In genomic region chrX:136740791-136741650, GRCm38 (mm10) we compare ENCODE assay signal across 8 mouse cellular contexts. TPM values are rescaled to one million over a fixed set of nuclear protein-coding genes. Genes with fewer than 3 reads are reported as not detected.
DNase-seq lines count a peak whose midpoint lies in the region; ATAC-seq and TF ChIP-seq lines count a peak whose summit lies in the region.

No protein-coding gene starts in this region.

- TF ChIP-seq POLR2A in bone marrow macrophage, adult 2 months (IDR thresholded peaks at IDR 0.05; ENCODE audit: borderline replicate concordance, low read depth, low read length): no peak
- peak; percentile 71 for TF ChIP-seq POLR2A in liver, adult 2 months (IDR thresholded peaks at IDR 0.05; ENCODE audit: extremely low read depth, insufficient read depth, low read length)
- TF ChIP-seq POLR2A in myocyte (IDR thresholded peaks at IDR 0.05; ENCODE audit: insufficient read length, low read depth): peak; percentile 81

- peak overlapping the region; percentile 39 for H3K4me2 ChIP-seq in heart, embryonic 11.5 days
- no peak overlapping the region; the same call in 1 of the 2 replicates for H3K4me2 ChIP-seq in kidney, embryonic 16.5 days (replicated peaks; ENCODE audit: low read depth, low read length)
- no peak overlapping the region for H3K4me2 ChIP-seq in myocyte (ENCODE audit: low read depth)
- no peak overlapping the region for H3K4me2 ChIP-seq in stomach, embryonic 15.5 days

- peaks cover 36% of the 10 kb centered on the region for H3K36me3 ChIP-seq in C2C12 (ENCODE audit: control insufficient read depth, insufficient read depth)
- peaks cover 21% of the 10 kb centered on the region for H3K36me3 ChIP-seq in erythroblast, embryonic 14.5 days (ENCODE audit: control insufficient read depth)
- H3K36me3 ChIP-seq in heart, embryonic 11.5 days (ENCODE audit: control insufficient read depth, insufficient read depth, low read length): no peaks in the 10 kb centered on the region
- H3K36me3 ChIP-seq in kidney, embryonic 16.5 days (ENCODE audit: insufficient read depth, low read length): peaks cover 5% of the 10 kb centered on the region; the same call in 1 of the 2 replicates
- peaks cover 5% of the 10 kb centered on the region; the same call in 1 of the 2 replicates for H3K36me3 ChIP-seq in liver, adult 2 months (ENCODE audit: control insufficient read depth, insufficient read depth, low read length)
- H3K36me3 ChIP-seq in myocyte (ENCODE audit: control insufficient read depth, insufficient read depth): peaks cover 22% of the 10 kb centered on the region
- 0 out of 2 replicates have a peak, but pooled peaks cover under 1% of the 10 kb centered on the region for H3K36me3 ChIP-seq in stomach, embryonic 15.5 days

- H3K27me3 ChIP-seq in C2C12 (ENCODE audit: control insufficient read depth, insufficient read depth, insufficient read length): no peaks in the 10 kb centered on the region
- no peaks in the 10 kb centered on the region for H3K27me3 ChIP-seq in erythroblast, embryonic 14.5 days (ENCODE audit: control insufficient read depth)
- no peaks in the 10 kb centered on the region for H3K27me3 ChIP-seq in heart, embryonic 11.5 days (ENCODE audit: control insufficient read depth, insufficient read depth, low read length)
- no peaks in the 10 kb centered on the region for H3K27me3 ChIP-seq in kidney, embryonic 16.5 days (ENCODE audit: insufficient read depth, low read length)
- H3K27me3 ChIP-seq in liver, adult 2 months (ENCODE audit: control insufficient read depth, insufficient read depth, low read length): no peaks in the 10 kb centered on the region
- H3K27me3 ChIP-seq in myocyte (ENCODE audit: control insufficient read depth, insufficient read depth, insufficient read length): no peaks in the 10 kb centered on the region
- H3K27me3 ChIP-seq in stomach, embryonic 15.5 days (replicated peaks): no peaks in the 10 kb centered on the region

- TF ChIP-seq CTCF in C2C12 (IDR thresholded peaks at IDR 0.05; ENCODE audit: control insufficient read depth, insufficient read depth, insufficient read length): no peak
- TF ChIP-seq CTCF in bone marrow macrophage, adult 2 months (IDR thresholded peaks at IDR 0.05; ENCODE audit: low read depth, low read length): no peak
- TF ChIP-seq CTCF in liver, adult 2 months (IDR thresholded peaks at IDR 0.05; ENCODE audit: low read depth, low read length): no peak

- peaks cover 7% of the 10 kb centered on the region; the same call in 1 of the 2 replicates for H3K9me3 ChIP-seq in erythroblast, embryonic 14.5 days (ENCODE audit: control insufficient read depth, low read length)
- no peaks in the 10 kb centered on the region for H3K9me3 ChIP-seq in heart, embryonic 11.5 days (replicated peaks; ENCODE audit: control insufficient read depth, low read length)
- no peaks in the 10 kb centered on the region for H3K9me3 ChIP-seq in kidney, embryonic 16.5 days (ENCODE audit: low read length)
- H3K9me3 ChIP-seq in stomach, embryonic 15.5 days: no peaks in the 10 kb centered on the region

- peak overlapping the region; percentile 85 for H3ac ChIP-seq in C2C12 (ENCODE audit: control insufficient read depth, insufficient read length, low read depth)
- H3ac ChIP-seq in myocyte (ENCODE audit: control insufficient read depth, insufficient read length): no peak overlapping the region

- peaks cover 5% of the 10 kb centered on the region for H3K4me1 ChIP-seq in bone marrow macrophage, adult 2 months (ENCODE audit: control insufficient read depth, insufficient read depth, low read length)
- H3K4me1 ChIP-seq in erythroblast, embryonic 14.5 days (ENCODE audit: control insufficient read depth): peaks cover 21% of the 10 kb centered on the region
- H3K4me1 ChIP-seq in heart, embryonic 11.5 days (ENCODE audit: control insufficient read depth, insufficient read depth, low read length): peaks cover 3% of the 10 kb centered on the region; the same call in 1 of the 2 replicates
- H3K4me1 ChIP-seq in kidney, embryonic 16.5 days (ENCODE audit: insufficient read depth, low read length): peaks cover 8% of the 10 kb centered on the region
- H3K4me1 ChIP-seq in liver, adult 2 months (ENCODE audit: control insufficient read depth, insufficient read depth, low read length): peaks cover 4% of the 10 kb centered on the region
- no peaks in the 10 kb centered on the region for H3K4me1 ChIP-seq in stomach, embryonic 15.5 days

- WGBS in heart, embryonic 11.5 days (ENCODE audit: insufficient replicate concordance): 25% methylated on average over 39 of the region's 39 CpGs
- 23% methylated on average over 39 of the region's 39 CpGs for WGBS in kidney, embryonic 16.5 days
- WGBS in liver, adult 2 months: under 1% methylated on average over 39 of the region's 39 CpGs
- WGBS in stomach, embryonic 15.5 days: 22% methylated on average over 39 of the region's 39 CpGs

- H3K79me2 ChIP-seq in C2C12 (ENCODE audit: control insufficient read depth, insufficient read depth): peaks cover 51% of the 10 kb centered on the region
- H3K79me2 ChIP-seq in liver, adult 2 months (ENCODE audit: control insufficient read depth, insufficient read depth, low read length): peaks cover 3% of the 10 kb centered on the region; the same call in 1 of the 2 replicates
- peaks cover 50% of the 10 kb centered on the region for H3K79me2 ChIP-seq in myocyte (ENCODE audit: control insufficient read depth, insufficient read depth)

- peak overlapping the region; percentile 99 for H3K27ac ChIP-seq in bone marrow macrophage, adult 2 months (ENCODE audit: insufficient read depth, low read depth, low read length)
- peak overlapping the region; percentile 90 for H3K27ac ChIP-seq in heart, embryonic 11.5 days (ENCODE audit: low read depth, low read length)
- H3K27ac ChIP-seq in kidney, embryonic 16.5 days (ENCODE audit: low read length): peak overlapping the region; percentile 95
- H3K27ac ChIP-seq in liver, adult 2 months (replicated peaks; ENCODE audit: insufficient read depth, low read depth, low read length): peak overlapping the region; percentile 76
- peak overlapping the region; percentile 91 for H3K27ac ChIP-seq in stomach, embryonic 15.5 days

- peak overlapping the region; percentile 56 for H3K4me3 ChIP-seq in C2C12 (ENCODE audit: insufficient read depth, poor library complexity, severe bottlenecking)
- H3K4me3 ChIP-seq in bone marrow macrophage, adult 2 months (ENCODE audit: insufficient read depth, low read length): peak overlapping the region; percentile 67
- peak overlapping the region; percentile 81 for H3K4me3 ChIP-seq in erythroblast, embryonic 14.5 days (replicated peaks)
- peak overlapping the region; percentile 59 for H3K4me3 ChIP-seq in heart, embryonic 11.5 days (ENCODE audit: low read depth, low read length)
- H3K4me3 ChIP-seq in kidney, embryonic 16.5 days (ENCODE audit: low read length): peak overlapping the region; percentile 66
- peak overlapping the region; percentile 74 for H3K4me3 ChIP-seq in liver, adult 2 months (ENCODE audit: insufficient read depth, low read depth, low read length)
- H3K4me3 ChIP-seq in myocyte: peak overlapping the region; percentile 78
- peak overlapping the region; percentile 54 for H3K4me3 ChIP-seq in stomach, embryonic 15.5 days (replicated peaks)

- H3K79me3 ChIP-seq in C2C12 (ENCODE audit: low read depth): peaks cover 46% of the 10 kb centered on the region

- ATAC-seq in heart, embryonic 11.5 days (replicated peaks; ENCODE audit: insufficient number of reproducible peaks, low FRiP score, low TSS enrichment): peak; percentile 95
- ATAC-seq in kidney, embryonic 16.5 days (ENCODE audit: low FRiP score, low TSS enrichment): peak; percentile 98
- ATAC-seq in stomach, embryonic 15.5 days (ENCODE audit: insufficient read depth, low FRiP score, low read depth): peak; percentile 97

- peak overlapping the region; percentile 80 for H3K9ac ChIP-seq in heart, embryonic 11.5 days (ENCODE audit: low read depth, low read length)
- peak overlapping the region; percentile 78 for H3K9ac ChIP-seq in kidney, embryonic 16.5 days (replicated peaks; ENCODE audit: low read length)
- peak overlapping the region; percentile 76 for H3K9ac ChIP-seq in liver, adult 2 months (ENCODE audit: low read depth, low read length)
- peak overlapping the region; percentile 25; the same call in 1 of the 2 replicates for H3K9ac ChIP-seq in stomach, embryonic 15.5 days

- peak; percentile 95 for DNase-seq in liver, adult 2 months (ENCODE audit: extremely low read depth, low read depth, low spot score)

RNA-seq across cellular contexts. Expression of gene Morf4l2, which starts 2.5 kb away (rescaled TPM):
- polyA plus RNA-seq in C2C12 (2012; fragmentation: generic; extraction: Trizol) (225 TPM), myocyte (2012; fragmentation: generic; extraction: Trizol) (202 TPM)
- 185 TPM in 2 replicates for polyA plus RNA-seq in bone marrow macrophage, adult 2 months (2012; ENCODE audit: insufficient read depth, insufficient read length, missing spikeins)
- polyA plus RNA-seq in erythroblast, embryonic 14.5 days (2012): 17.3 and 24.0 TPM in 2 replicates
- 449 and 475 TPM in 2 replicates for polyA plus RNA-seq in heart, embryonic 11.5 days (2014; fragmentation: Nextera tagmentation; extraction: Ambion mirVana)
- 557 and 569 TPM in 2 replicates for polyA plus RNA-seq in kidney, embryonic 16.5 days (2015; fragmentation: Nextera tagmentation; extraction: Ambion mirVana)
- total RNA-seq in liver, adult 2 months (2014; rRNA removed): 116 and 127 TPM in 2 replicates
- 24.8 and 26.7 TPM in 2 replicates for polyA plus RNA-seq in liver, adult 2 months (2012; rRNA removed)
- 490 and 503 TPM in 2 replicates for polyA plus RNA-seq in stomach, embryonic 15.5 days (2015; fragmentation: Nextera tagmentation; extraction: Ambion mirVana)

RNA-seq across cellular contexts. Expression of gene Tceal1, which starts 33.2 kb away (rescaled TPM):
- polyA plus RNA-seq in C2C12 (2012; fragmentation: generic; extraction: Trizol) (0.42 TPM), myocyte (2012; fragmentation: generic; extraction: Trizol) (1.1 TPM)
- 1.7 and 2.1 TPM in 2 replicates for polyA plus RNA-seq in bone marrow macrophage, adult 2 months (2012; ENCODE audit: insufficient read depth, insufficient read length, missing spikeins)
- polyA plus RNA-seq in erythroblast, embryonic 14.5 days (2012): not detected in 2 replicates
- polyA plus RNA-seq in heart, embryonic 11.5 days (2014; fragmentation: Nextera tagmentation; extraction: Ambion mirVana): 7.3 and 7.6 TPM in 2 replicates
- polyA plus RNA-seq in kidney, embryonic 16.5 days (2015; fragmentation: Nextera tagmentation; extraction: Ambion mirVana): 9.7 and 10.9 TPM in 2 replicates
- 0.28 and 0.60 TPM in 2 replicates for total RNA-seq in liver, adult 2 months (2014; rRNA removed)
- 0.15 and 0.23 TPM in 2 replicates for polyA plus RNA-seq in liver, adult 2 months (2012; rRNA removed)
- 8.6 and 8.8 TPM in 2 replicates for polyA plus RNA-seq in stomach, embryonic 15.5 days (2015; fragmentation: Nextera tagmentation; extraction: Ambion mirVana)

RNA-seq across cellular contexts. Expression of gene Glra4, which starts 38.9 kb away (rescaled TPM):
- polyA plus RNA-seq in C2C12 (2012; fragmentation: generic; extraction: Trizol): not detected
- polyA plus RNA-seq in bone marrow macrophage, adult 2 months (2012; ENCODE audit: insufficient read depth, insufficient read length, missing spikeins): not detected in 2 replicates
- not detected in 2 replicates for polyA plus RNA-seq in erythroblast, embryonic 14.5 days (2012)
- 0.10 TPM in 1 of 2 replicates, not detected in the other for polyA plus RNA-seq in heart, embryonic 11.5 days (2014; fragmentation: Nextera tagmentation; extraction: Ambion mirVana)
- not detected in 2 replicates for polyA plus RNA-seq in kidney, embryonic 16.5 days (2015; fragmentation: Nextera tagmentation; extraction: Ambion mirVana)
- not detected in 2 replicates for total RNA-seq in liver, adult 2 months (2014; rRNA removed)
- not detected in 2 replicates for polyA plus RNA-seq in liver, adult 2 months (2012; rRNA removed)
- polyA plus RNA-seq in myocyte (2012; fragmentation: generic; extraction: Trizol): not detected
- polyA plus RNA-seq in stomach, embryonic 15.5 days (2015; fragmentation: Nextera tagmentation; extraction: Ambion mirVana): 0.08 TPM in 1 of 2 replicates, not detected in the other

Comparison
In these comparisons a context has a peak if more than half of its experiments do, and no peak if none do; other contexts are left out.
1. Peak in every context shown above with its lines: DNase-seq, ATAC-seq, H3K4me3 ChIP-seq and H3K27ac ChIP-seq.
2. H3K9ac ChIP-seq: peak in every context shown above with its lines; median percentile 80 in heart, embryonic 11.5 days; 78 in kidney, embryonic 16.5 days; 76 in liver, adult 2 months; 25 in stomach, embryonic 15.5 days.